Mouse (Mus musculus) CH12.LX (cell line): Measurements from ENCODE around the gene Lrrc9. TPM values are rescaled to one million over a fixed set of nuclear protein-coding genes. Genes with fewer than 3 reads are reported as not detected.
A peak's percentile ranks its signal among the peaks of the same experiment; 100 is the strongest.

Source experiments
- DNase-seq: peaks from one replicate; pipeline ENCODE4 v3.0.0-alpha.2; 2013; ENCODE audit errors: extremely low read depth
- H3K27ac ChIP-seq: 2 replicates; pipeline ENCODE4 v1.5.1; 2012; ENCODE audit warnings: low read depth, mild to moderate bottlenecking, control low read depth, moderate library complexity; ENCODE audit not compliant: insufficient read depth
- H3K27me3 ChIP-seq: replicated peaks from 2 replicates; pipeline ENCODE3; 2012; ENCODE audit warnings: inconsistent platforms
- H3K36me3 ChIP-seq, 2 experiments: replicated peaks in 1 of 2; 2 replicates each; pipeline versions ENCODE3 to v1.6.1; 2012; ENCODE audit warnings: inconsistent platforms in 1 of 2, low read length in 1 of 2, mild to moderate bottlenecking in 1 of 2, mixed read lengths in 1 of 2, moderate library complexity in 1 of 2; ENCODE audit not compliant: control insufficient read depth in 1 of 2, insufficient read depth in 1 of 2
- H3K4me1 ChIP-seq, 2 experiments: 2 replicates each; pipeline ENCODE4 v1.6.1; 2012; ENCODE audit warnings: inconsistent platforms in 1 of 2, moderate library complexity in 1 of 2; ENCODE audit not compliant: insufficient read depth in 2 of 2, control insufficient read depth in 1 of 2
- H3K4me2 ChIP-seq: 2 replicates; pipeline ENCODE4 v1.6.1; 2012; ENCODE audit warnings: low read depth, mild to moderate bottlenecking, control low read depth; ENCODE audit not compliant: poor library complexity, insufficient read depth, severe bottlenecking
- H3K4me3 ChIP-seq, 3 experiments: fragments of 150-350 bp in 1 of 3; sonication (generic) in 1 of 3; replicated peaks in 1 of 3; 2 replicates each; pipeline versions ENCODE3 to v1.5.1; 2011 to 2012; ENCODE audit warnings: low read depth in 2 of 3, low read length in 2 of 3, mild to moderate bottlenecking in 2 of 3, moderate library complexity in 2 of 3, control low read depth in 1 of 3, improper control_type of control experiment in 1 of 3, inconsistent platforms in 1 of 3, mixed read lengths in 1 of 3; ENCODE audit not compliant: poor library complexity in 1 of 3
- H3K79me2 ChIP-seq: replicated peaks from 2 replicates; pipeline ENCODE4 v1.6.1; 2012; ENCODE audit warnings: mild to moderate bottlenecking, moderate library complexity; ENCODE audit not compliant: control insufficient read depth, poor library complexity, insufficient read depth, severe bottlenecking; ENCODE audit errors: extremely low read depth
- H3K9ac ChIP-seq: 2 replicates; pipeline ENCODE4 v1.6.1; 2012; ENCODE audit warnings: low read depth, mild to moderate bottlenecking, control low read depth, moderate library complexity; ENCODE audit not compliant: insufficient read depth
- H3K9me3 ChIP-seq: replicated peaks from 2 replicates; pipeline ENCODE3; 2012; ENCODE audit warnings: low read length, inconsistent platforms, mixed read lengths
- CHD1 ChIP-seq: IDR thresholded peaks from 2 replicates; pipeline ENCODE4 v1.6.1; 2012; ENCODE audit warnings: low read depth, low read length, improper control_type of control experiment, inconsistent platforms
- CTCF ChIP-seq, 2 experiments: IDR thresholded peaks in 1 of 2; conservative IDR thresholded peaks in 1 of 2; 2 replicates each; pipeline ENCODE4 v1.5.1; 2011 to 2012; ENCODE audit warnings: low read depth in 2 of 2, low read length in 2 of 2, improper control_type of control experiment in 1 of 2, inconsistent platforms in 1 of 2, mild to moderate bottlenecking in 1 of 2, moderate library complexity in 1 of 2
- E2F4 ChIP-seq: IDR thresholded peaks from 2 replicates; pipeline ENCODE4 v1.6.1; 2011; ENCODE audit warnings: low read depth, low read length, improper control_type of control experiment; ENCODE audit not compliant: insufficient replicate concordance
- ELF1 ChIP-seq: IDR thresholded peaks from 2 replicates; pipeline ENCODE4 v1.6.1; 2014; ENCODE audit warnings: low read depth, mild to moderate bottlenecking, inconsistent platforms, low read length, improper control_type of control experiment
- EP300 ChIP-seq: IDR thresholded peaks from 2 replicates; pipeline ENCODE4 v1.6.1; 2011; ENCODE audit warnings: low read length, improper control_type of control experiment
- HCFC1 ChIP-seq: IDR thresholded peaks from 2 replicates; pipeline ENCODE4 v1.6.1; 2012; ENCODE audit warnings: low read depth, mild to moderate bottlenecking, inconsistent platforms, low read length, improper control_type of control experiment
- IRF4 ChIP-seq: IDR thresholded peaks from 2 replicates; pipeline ENCODE4 v1.6.1; 2014; ENCODE audit warnings: low read depth, mild to moderate bottlenecking, inconsistent platforms, low read length, improper control_type of control experiment
- JUND ChIP-seq: conservative IDR thresholded peaks from 2 replicates; pipeline ENCODE4 v1.6.1; 2011; ENCODE audit warnings: low read depth, low read length, improper control_type of control experiment
- MAFK ChIP-seq: IDR thresholded peaks from 2 replicates; pipeline ENCODE4 v1.6.1; 2011; ENCODE audit warnings: low read length, improper control_type of control experiment; ENCODE audit not compliant: insufficient replicate concordance
- MAZ ChIP-seq: IDR thresholded peaks from 2 replicates; pipeline ENCODE4 v1.6.1; 2012; ENCODE audit warnings: low read depth, mild to moderate bottlenecking, inconsistent platforms, low read length, improper control_type of control experiment, moderate library complexity
- NRF1 ChIP-seq: IDR thresholded peaks from 2 replicates; pipeline ENCODE4 v1.6.1; 2014; ENCODE audit warnings: low read depth, mild to moderate bottlenecking, inconsistent platforms, low read length, improper control_type of control experiment, moderate library complexity
- PAX5 ChIP-seq: IDR thresholded peaks from 2 replicates; pipeline ENCODE4 v1.6.1; 2012; ENCODE audit warnings: low read length, inconsistent platforms, mixed read lengths
- POLR2A ChIP-seq: IDR thresholded peaks from 2 replicates; pipeline ENCODE4 v1.6.1; 2011; ENCODE audit warnings: low read depth, mild to moderate bottlenecking, improper control_type of control experiment, low read length
- POLR2AphosphoS2 ChIP-seq: IDR thresholded peaks from 2 replicates; pipeline ENCODE4 v1.6.1; 2011; ENCODE audit warnings: low read depth, low read length, improper control_type of control experiment
- RAD21 ChIP-seq: IDR thresholded peaks from 2 replicates; pipeline ENCODE4 v1.6.1; 2011; ENCODE audit warnings: low read depth, mild to moderate bottlenecking, low read length, improper control_type of control experiment, moderate library complexity
- RCOR1 ChIP-seq: conservative IDR thresholded peaks from 2 replicates; pipeline ENCODE4 v1.6.1; 2012; ENCODE audit warnings: low read depth, mild to moderate bottlenecking, inconsistent platforms, low read length, improper control_type of control experiment
- SMC3 ChIP-seq: IDR thresholded peaks from 2 replicates; pipeline ENCODE4 v1.6.1; 2011; ENCODE audit warnings: low read depth, low read length, improper control_type of control experiment
- TBP ChIP-seq: conservative IDR thresholded peaks from 2 replicates; pipeline ENCODE4 v1.6.1; 2011; ENCODE audit warnings: low read depth, low read length, improper control_type of control experiment
- TCF12 ChIP-seq: IDR thresholded peaks from 2 replicates; pipeline ENCODE4 v1.6.1; 2014; ENCODE audit warnings: low read depth, mild to moderate bottlenecking, inconsistent platforms, low read length, improper control_type of control experiment
- USF1 ChIP-seq: IDR thresholded peaks from 2 replicates; pipeline ENCODE4 v1.6.1; 2014; ENCODE audit warnings: low read depth, mild to moderate bottlenecking, inconsistent platforms, low read length, improper control_type of control experiment
- USF2 ChIP-seq: conservative IDR thresholded peaks from 2 replicates; pipeline ENCODE4 v1.6.1; 2011; ENCODE audit warnings: low read depth, low read length, improper control_type of control experiment
- ZKSCAN1 ChIP-seq: IDR thresholded peaks from 2 replicates; pipeline ENCODE4 v1.6.1; 2012; ENCODE audit warnings: low read depth, inconsistent platforms, low read length, improper control_type of control experiment, borderline replicate concordance
- ZMIZ1 ChIP-seq: IDR thresholded peaks from 2 replicates; pipeline ENCODE4 v1.6.1; 2012; ENCODE audit warnings: low read depth, mild to moderate bottlenecking, inconsistent platforms, low read length, improper control_type of control experiment
- ZNF384 ChIP-seq: IDR thresholded peaks from 2 replicates; pipeline ENCODE4 v1.6.1; 2012; ENCODE audit warnings: low read depth, low read length, improper control_type of control experiment, inconsistent platforms
- dilution Hi-C: fragments of 300-500 bp; cut with MboI; formaldehyde crosslinking; loops from 2 replicates; pipeline ENCODE4 v1.14.3; 2020; ENCODE audit warnings: low sequenced_read_pairs; ENCODE audit not compliant: extremely low pct_unique_long_range_greater_than_20kb, extremely low pct_ligation_motif_present
- in situ Hi-C: fragments of 300-500 bp; cut with MboI; formaldehyde crosslinking; loops from 3 replicates; pipeline ENCODE4 v1.14.3; 2019; ENCODE audit warnings: low sequenced_read_pairs, low pct_ligation_motif_present, low pct_unique_long_range_greater_than_20kb, mixed read lengths
- polyA plus RNA-seq: library from polyadenylated mRNA; unstranded; fragments of >175 nt; gene quantifications from 2 replicates; pipeline ENCODE4 v1.2.1, GENCODE M21; 2012; ENCODE audit warnings: low read depth; ENCODE audit not compliant: insufficient read length
- total RNA-seq, 2 experiments: library from RNA; depleted of rRNA; stranded (reverse); fragments of 300-350 nt in 1 of 2; fragments of >200 nt in 1 of 2; gene quantifications; 2 replicates each; pipeline ENCODE4 v1.2.3; 2012 to 2014

The Lrrc9 gene
- total and polyA plus RNA-seq, 3 experiments: not detected

GRCm38 (mm10) chr12:72533986-72534385 is 92.3 kb downstream of the Lrrc9 start:
- Histone ChIP-seq H3K36me3 (peaks cover 0 to 3% of the 10 kb centered on the region in 2 experiments), H3K4me3 (no peak overlapping the region), H3K4me1 (no peaks in the 10 kb centered on the region; a peak in 1 of 4 replicates), H3K9me3 (peaks cover 7% of the 10 kb centered on the region), H3K27me3 (no peaks in the 10 kb centered on the region), H3K9ac (no peak overlapping the region), H3K4me2 (no peak overlapping the region), H3K79me2 (no peaks in the 10 kb centered on the region), H3K27ac (no peak overlapping the region)
- dilution Hi-C loops (no loop called here), in situ Hi-C loops (loop anchor here (25.0 kb wide), 2 partner anchors 128 to 453 kb away; partner anchors contain the start of gene Dhrs7)
- TF ChIP-seq ELF1: no peak
- TF ChIP-seq TBP: no peak
- TF ChIP-seq MAFK: no peak
- no peak for TF ChIP-seq ZNF384
- no peak for TF ChIP-seq HCFC1
- no peak for TF ChIP-seq CTCF (conservative IDR thresholded peaks at IDR 0.05 in 1 of 2, IDR thresholded peaks at IDR 0.05 in 1 of 2; ENCODE audit: low read depth in 2 of 2, low read length in 2 of 2)
- no peak for TF ChIP-seq RCOR1
- no peak for TF ChIP-seq USF2
- TF ChIP-seq ZMIZ1: no peak
- no peak for TF ChIP-seq PAX5
- no peak for TF ChIP-seq EP300
- no peak for DNase-seq

- TF ChIP-seq TCF12: no peak
- TF ChIP-seq SMC3: no peak
- no peak for TF ChIP-seq E2F4
- TF ChIP-seq USF2: no peak
- no peak for TF ChIP-seq JUND
- no peak for TF ChIP-seq POLR2AphosphoS2
- TF ChIP-seq TBP: no peak
- no peak for TF ChIP-seq ZKSCAN1
- TF ChIP-seq NRF1: no peak
- TF ChIP-seq PAX5: no peak
- TF ChIP-seq USF1: no peak
- TF ChIP-seq RAD21: no peak
- TF ChIP-seq MAFK: no peak
- TF ChIP-seq CHD1: no peak
- no peak for TF ChIP-seq MAZ
- no peak for TF ChIP-seq IRF4
- TF ChIP-seq ELF1: no peak
- no peak for TF ChIP-seq RCOR1
- no peak for TF ChIP-seq POLR2A
- in situ Hi-C loops: loop anchor here (25.0 kb wide), 2 partner anchors 127 to 452 kb away; partner anchors contain the start of gene Dhrs7
These were observed 93.9 kb downstream of the Lrrc9 start for GRCm38 (mm10) chr12:72535599-72535998.

More at GRCm38 (mm10) chr12:72535599-72535998, 93.9 kb downstream of the Lrrc9 start:
- peaks cover 0 to 6% of the 10 kb centered on the region in 2 experiments for H3K36me3 ChIP-seq
- dilution Hi-C loops: no loop called here
- no peaks in the 10 kb centered on the region; a peak in 1 of 4 replicates for H3K4me1 ChIP-seq
- H3K9ac ChIP-seq: no peak overlapping the region
- peak overlapping the region in 1 of 3 experiments; percentile 64 for H3K4me3 ChIP-seq
- no peaks in the 10 kb centered on the region for H3K79me2 ChIP-seq
- H3K27ac ChIP-seq: no peak overlapping the region
- no peak overlapping the region for H3K4me2 ChIP-seq
- H3K27me3 ChIP-seq: no peaks in the 10 kb centered on the region
- DNase-seq: no peak
- peaks cover under 1% of the 10 kb centered on the region for H3K9me3 ChIP-seq
